Mouse (Mus musculus): ENCODE data around the gene Hoxc8. TPM values are rescaled to one million over a fixed set of nuclear protein-coding genes. Genes with fewer than 3 reads are reported as not detected.
A peak's percentile ranks its signal among the peaks of the same experiment; 100 is the strongest.

Hoxc8 gene
- polyA plus RNA-seq, 1 experiment = not detected

- no peak for TF ChIP-seq CTCF (IDR thresholded peaks at IDR 0.05; ENCODE audit: extremely low read depth, insufficient read depth, insufficient read length, insufficient replicate concordance)
- H3K27ac ChIP-seq (ENCODE audit: insufficient read depth, low read length) = no peak overlapping the region
- H3K36me3 ChIP-seq (ENCODE audit: control insufficient read depth, insufficient read depth, low read length) = no peaks in the 10 kb centered on the region
- H3K4me1 ChIP-seq (ENCODE audit: control insufficient read depth, insufficient read depth, insufficient read length) = no peaks in the 10 kb centered on the region
- no peak overlapping the region for H3K4me3 ChIP-seq (ENCODE audit: extremely low read depth, insufficient read depth, insufficient read length)
- 8% methylated on average over 3 of the region's 3 CpGs for WGBS
- H3K27me3 ChIP-seq (ENCODE audit: control insufficient read depth, insufficient read depth, low read length) = peaks cover 38% of the 10 kb centered on the region
- DNase-seq (ENCODE audit: low read depth in 1 of 2, low spot score in 2 of 2) = no peak
These were observed 2.5 kb downstream of the Hoxc8 start for GRCm38 (mm10) chr15:102992863-102993262.

DNA sequence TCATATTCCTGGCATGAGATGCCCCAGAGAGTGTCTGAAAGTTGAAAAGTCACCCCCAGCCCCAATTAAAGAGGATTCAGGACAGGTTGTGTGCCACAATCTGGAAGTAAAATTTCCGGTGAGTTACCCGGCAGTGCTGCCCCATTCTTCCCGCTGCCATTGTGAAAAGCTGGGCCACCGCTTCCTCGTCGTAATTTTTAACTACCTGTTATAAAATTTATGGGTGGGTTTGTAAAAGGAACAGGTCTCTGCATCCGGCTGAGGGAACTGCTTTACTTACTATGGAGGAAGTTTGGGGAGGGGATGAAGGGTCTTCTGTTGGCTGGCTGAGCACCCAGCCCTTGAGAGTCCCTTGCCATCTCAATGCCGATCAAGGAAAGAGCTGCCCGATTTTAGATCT, 6.1 kb downstream of the Hoxc8 start:
- Histone ChIP-seq H3K4me1 (ENCODE audit: control insufficient read depth, insufficient read depth, insufficient read length) (no peaks in the 10 kb centered on the region; the same call in 1 of the 2 replicates), H3K27ac (ENCODE audit: insufficient read depth, low read length) (no peak overlapping the region), H3K4me3 (ENCODE audit: extremely low read depth, insufficient read depth, insufficient read length) (no peak overlapping the region), H3K36me3 (ENCODE audit: control insufficient read depth, insufficient read depth, low read length) (no peaks in the 10 kb centered on the region), H3K27me3 (ENCODE audit: control insufficient read depth, insufficient read depth, low read length) (peaks cover 50% of the 10 kb centered on the region)
- TF ChIP-seq POLR2A (IDR thresholded peaks at IDR 0.05; ENCODE audit: low read depth, low read length) (no peak), CTCF (IDR thresholded peaks at IDR 0.05; ENCODE audit: extremely low read depth, insufficient read depth, insufficient read length, insufficient replicate concordance) (no peak)
- WGBS = 8% methylated on average over 9 of the region's 9 CpGs
- DNase-seq (ENCODE audit: low read depth in 1 of 2, low spot score in 2 of 2) = no peak

DNA sequence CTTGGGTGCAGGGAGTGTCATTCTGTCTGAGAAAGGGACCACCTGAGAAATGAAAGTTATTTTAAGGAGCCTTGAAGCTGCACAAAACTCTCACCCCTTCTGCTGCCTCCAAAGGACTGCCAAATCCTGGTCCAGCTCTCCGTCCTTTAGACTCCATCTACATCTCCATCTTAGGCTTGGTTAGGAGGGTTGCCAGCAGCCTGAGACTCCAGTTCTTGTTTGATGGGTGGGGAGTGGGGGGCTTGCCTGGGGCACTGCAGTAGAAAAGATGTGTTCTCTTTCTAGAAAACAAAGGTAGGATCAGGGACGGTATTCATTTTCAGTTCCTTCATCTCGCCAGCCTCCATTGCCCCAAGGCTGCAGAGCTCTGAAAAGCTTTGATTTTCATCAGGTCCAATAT, 7.0 kb downstream of the Hoxc8 start:
- 18% methylated on average over 3 of the region's 3 CpGs for WGBS
- Histone ChIP-seq H3K4me1 (ENCODE audit: control insufficient read depth, insufficient read depth, insufficient read length) (no peaks in the 10 kb centered on the region; the same call in 1 of the 2 replicates), H3K27me3 (ENCODE audit: control insufficient read depth, insufficient read depth, low read length) (peaks cover 46% of the 10 kb centered on the region), H3K4me3 (ENCODE audit: extremely low read depth, insufficient read depth, insufficient read length) (no peak overlapping the region), H3K27ac (ENCODE audit: insufficient read depth, low read length) (no peak overlapping the region), H3K36me3 (ENCODE audit: control insufficient read depth, insufficient read depth, low read length) (no peaks in the 10 kb centered on the region)
- no peak for DNase-seq (ENCODE audit: low read depth in 1 of 2, low spot score in 2 of 2)
- TF ChIP-seq CTCF (IDR thresholded peaks at IDR 0.05; ENCODE audit: extremely low read depth, insufficient read depth, insufficient read length, insufficient replicate concordance) (no peak), POLR2A (IDR thresholded peaks at IDR 0.05; ENCODE audit: low read depth, low read length) (no peak)

DNA sequence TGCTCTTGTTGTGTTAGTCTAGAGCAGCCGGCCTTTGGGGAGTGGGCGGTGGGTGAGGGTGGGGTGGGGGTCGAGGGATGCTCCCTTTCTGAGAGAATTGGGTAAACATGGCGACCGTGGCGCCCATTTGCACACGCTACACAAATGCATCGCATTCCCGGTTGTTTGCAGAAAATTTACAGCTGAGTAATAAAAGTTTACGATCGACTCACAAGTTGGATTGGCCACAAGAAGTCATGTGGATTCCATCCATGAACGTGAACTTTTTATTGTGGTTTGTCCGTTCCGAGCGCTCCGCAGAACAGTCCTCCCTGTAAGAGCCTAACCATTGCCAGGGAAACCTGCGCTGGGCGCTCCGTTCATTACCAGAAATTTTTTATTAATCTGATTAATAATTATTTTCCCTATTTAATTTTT, 7.5 kb downstream of the Hoxc8 start, which contains the start of gene Hoxc6:
Hoxc6 (plus strand) TSS at position 319 of the 417 bp plus-strand sequence.
- TF ChIP-seq POLR2A (IDR thresholded peaks at IDR 0.05; ENCODE audit: low read depth, low read length) (no peak), CTCF (IDR thresholded peaks at IDR 0.05; ENCODE audit: extremely low read depth, insufficient read depth, insufficient read length, insufficient replicate concordance) (no peak)
- Histone ChIP-seq H3K4me1 (ENCODE audit: control insufficient read depth, insufficient read depth, insufficient read length) (no peaks in the 10 kb centered on the region; the same call in 1 of the 2 replicates), H3K36me3 (ENCODE audit: control insufficient read depth, insufficient read depth, low read length) (no peaks in the 10 kb centered on the region), H3K27ac (ENCODE audit: insufficient read depth, low read length) (no peak within 1 kb of the TSS), H3K4me3 (ENCODE audit: extremely low read depth, insufficient read depth, insufficient read length) (peak within 1 kb of the TSS; percentile 44; the same call in 1 of the 2 replicates), H3K27me3 (ENCODE audit: control insufficient read depth, insufficient read depth, low read length) (peaks cover 44% of the 10 kb centered on the region)
- no peak for DNase-seq (ENCODE audit: low read depth in 1 of 2, low spot score in 2 of 2)
- WGBS = 6% methylated on average over 19 of the region's 19 CpGs

GRCm38 (mm10) chr15:102998608-102999182, 8.3 kb downstream of the Hoxc8 start:
- 5% methylated on average over 19 of the region's 19 CpGs for WGBS
- H3K36me3 ChIP-seq (ENCODE audit: control insufficient read depth, insufficient read depth, low read length) = no peaks in the 10 kb centered on the region
- no peak for DNase-seq (ENCODE audit: low read depth in 1 of 2, low spot score in 2 of 2)
- no peaks in the 10 kb centered on the region; the same call in 1 of the 2 replicates for H3K4me1 ChIP-seq (ENCODE audit: control insufficient read depth, insufficient read depth, insufficient read length)
- peaks cover 45% of the 10 kb centered on the region for H3K27me3 ChIP-seq (ENCODE audit: control insufficient read depth, insufficient read depth, low read length)
- TF ChIP-seq CTCF (IDR thresholded peaks at IDR 0.05; ENCODE audit: extremely low read depth, insufficient read depth, insufficient read length, insufficient replicate concordance) (no peak), POLR2A (IDR thresholded peaks at IDR 0.05; ENCODE audit: low read depth, low read length) (no peak)
- peak overlapping the region; percentile 44; the same call in 1 of the 2 replicates for H3K4me3 ChIP-seq (ENCODE audit: extremely low read depth, insufficient read depth, insufficient read length)
- no peak overlapping the region for H3K27ac ChIP-seq (ENCODE audit: insufficient read depth, low read length)

DNA sequence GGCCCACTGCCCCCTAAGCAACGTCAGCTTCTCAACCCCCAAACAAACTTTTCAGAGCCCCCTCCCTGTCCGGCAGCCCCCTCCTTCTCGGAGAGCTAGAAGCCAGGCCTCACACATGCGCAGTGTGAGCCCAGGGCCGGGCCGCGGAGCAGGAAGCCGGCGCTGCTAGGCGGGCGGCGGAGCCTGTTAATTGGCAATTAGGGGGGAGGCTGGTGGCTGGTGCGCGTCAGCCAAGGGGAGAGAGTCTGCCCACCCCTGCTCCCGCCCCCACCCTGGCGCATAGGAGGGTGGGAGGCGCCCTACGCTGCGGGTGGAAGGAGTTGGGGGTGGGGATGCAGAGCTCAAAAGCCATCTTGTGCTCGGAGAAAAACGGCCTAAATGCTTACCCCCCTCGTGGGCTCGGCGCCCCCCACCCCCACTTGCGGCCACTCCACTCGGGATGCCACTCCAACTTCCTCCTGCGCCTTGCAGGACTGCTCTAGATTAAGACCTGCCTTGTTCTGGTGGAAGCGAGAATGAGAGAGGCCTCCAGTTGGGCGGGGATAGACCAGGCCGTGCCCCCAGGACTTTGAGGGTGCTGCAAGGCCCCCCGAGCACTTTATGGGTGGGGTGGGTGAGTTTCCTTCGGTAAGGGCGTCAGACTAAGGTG, 8.9 kb downstream of the Hoxc8 start:
- Histone ChIP-seq H3K36me3 (ENCODE audit: control insufficient read depth, insufficient read depth, low read length) (no peaks in the 10 kb centered on the region), H3K4me3 (ENCODE audit: extremely low read depth, insufficient read depth, insufficient read length) (peak overlapping the region; percentile 44), H3K27me3 (ENCODE audit: control insufficient read depth, insufficient read depth, low read length) (peaks cover 46% of the 10 kb centered on the region), H3K27ac (ENCODE audit: insufficient read depth, low read length) (no peak overlapping the region), H3K4me1 (ENCODE audit: control insufficient read depth, insufficient read depth, insufficient read length) (no peaks in the 10 kb centered on the region; the same call in 1 of the 2 replicates)
- no peak for TF ChIP-seq POLR2A (IDR thresholded peaks at IDR 0.05; ENCODE audit: low read depth, low read length)
- no peak for TF ChIP-seq CTCF (IDR thresholded peaks at IDR 0.05; ENCODE audit: extremely low read depth, insufficient read depth, insufficient read length, insufficient replicate concordance)
- peak in 1 of 2 experiments; percentile 50 for DNase-seq (ENCODE audit: low read depth in 1 of 2, low spot score in 2 of 2)
- 4% methylated on average over 33 of the region's 33 CpGs for WGBS

GRCm38 (mm10) chr15:102999955-103000354, 9.5 kb downstream of the Hoxc8 start:
- Histone ChIP-seq H3K27me3 (ENCODE audit: control insufficient read depth, insufficient read depth, low read length) (peaks cover 46% of the 10 kb centered on the region), H3K36me3 (ENCODE audit: control insufficient read depth, insufficient read depth, low read length) (no peaks in the 10 kb centered on the region), H3K27ac (ENCODE audit: insufficient read depth, low read length) (no peak overlapping the region), H3K4me1 (ENCODE audit: control insufficient read depth, insufficient read depth, insufficient read length) (no peaks in the 10 kb centered on the region; the same call in 1 of the 2 replicates), H3K4me3 (ENCODE audit: extremely low read depth, insufficient read depth, insufficient read length) (no peak overlapping the region)
- no peak for DNase-seq (ENCODE audit: low read depth in 1 of 2, low spot score in 2 of 2)
- TF ChIP-seq POLR2A (IDR thresholded peaks at IDR 0.05; ENCODE audit: low read depth, low read length) = no peak
- no peak for TF ChIP-seq CTCF (IDR thresholded peaks at IDR 0.05; ENCODE audit: extremely low read depth, insufficient read depth, insufficient read length, insufficient replicate concordance)
- WGBS = 32% methylated on average over 11 of the region's 11 CpGs

All from spleen, adult 2 months (tissue).